Mouse (Mus musculus): Measurements from ENCODE around the gene Uts2. TPM values are rescaled to one million over a fixed set of nuclear protein-coding genes. Genes with fewer than 3 reads are reported as not detected.

Gene Uts2
- polyA plus RNA-seq, 1 experiment from 2014 or later: not detected

Other genes with a start within 250 kb of the Uts2 start
- gene Errfi1, start 143.2 kb upstream of the Uts2 start, polyA plus RNA-seq (2015; fragmentation: Nextera tagmentation; extraction: Ambion mirVana): 12.8 and 13.9 TPM in 2 replicates
- 331 and 367 TPM in 2 replicates for gene Park7, start 82.7 kb upstream of the Uts2 start, polyA plus RNA-seq (2015; fragmentation: Nextera tagmentation; extraction: Ambion mirVana)
- 2.7 and 2.9 TPM in 2 replicates for gene Tnfrsf9, start 82.5 kb upstream of the Uts2 start, polyA plus RNA-seq (2015; fragmentation: Nextera tagmentation; extraction: Ambion mirVana)
- 6.8 and 6.9 TPM in 2 replicates for gene Per3, start 47.6 kb downstream of the Uts2 start, polyA plus RNA-seq (2015; fragmentation: Nextera tagmentation; extraction: Ambion mirVana)
- 101 and 106 TPM in 2 replicates for gene Vamp3, start 60.9 kb downstream of the Uts2 start, polyA plus RNA-seq (2015; fragmentation: Nextera tagmentation; extraction: Ambion mirVana)
- 0.20 TPM in 1 of 2 replicates, not detected in the other for gene Gm13090, start 92.5 kb downstream of the Uts2 start, polyA plus RNA-seq (2015; fragmentation: Nextera tagmentation; extraction: Ambion mirVana)

Data from heart, embryonic 16.5 days (tissue).